Mouse (Mus musculus) brain, embryonic 18.5 days (tissue): ENCODE results near the gene Akr1c6.
"Not testable (repeated sequence)": the region's sequence is repeated elsewhere in the genome, so short reads cannot be mapped to it uniquely, and the experiment has no call there.

Experiments used
- DNase-seq: peaks from one replicate; pipeline ENCODE4 v3.0.0-alpha.2; 2012; ENCODE audit warnings: low read depth, low spot score

Gene Akr1c6

GRCm38 (mm10) chr13:4434006-4434405 is at the start of gene Akr1c6:
Akr1c6 (plus strand) TSS chr13:4434306.
- no peak for DNase-seq

GRCm38 (mm10) chr13:4384918-4385317 is 49.2 kb upstream of the Akr1c6 start:
- DNase-seq: no peak

GRCm38 (mm10) chr13:4385541-4385940 is 48.6 kb upstream of the Akr1c6 start:
- no peak for DNase-seq

GRCm38 (mm10) chr13:4388762-4389446 is 45.2 kb upstream of the Akr1c6 start:
- no peak for DNase-seq

GRCm38 (mm10) chr13:4400360-4400759 is 33.7 kb upstream of the Akr1c6 start:
- not testable (repeated sequence) for DNase-seq

GRCm38 (mm10) chr13:4400831-4401230 is 33.3 kb upstream of the Akr1c6 start:
- no peak for DNase-seq

GRCm38 (mm10) chr13:4402221-4402620 is 31.9 kb upstream of the Akr1c6 start:
- no peak for DNase-seq

- no peak for DNase-seq
Observed at GRCm38 (mm10) chr13:4404726-4405125, 29.4 kb upstream of the Akr1c6 start.

GRCm38 (mm10) chr13:4406771-4407170 is 27.3 kb upstream of the Akr1c6 start:
- DNase-seq: no peak

- no peak for DNase-seq
Observed at GRCm38 (mm10) chr13:4428558-4428957, 5.5 kb upstream of the Akr1c6 start.

GRCm38 (mm10) chr13:4429034-4429433 is 5.1 kb upstream of the Akr1c6 start:
- no peak for DNase-seq

GRCm38 (mm10) chr13:4431129-4431528 is 3.0 kb upstream of the Akr1c6 start:
- DNase-seq: no peak

- DNase-seq: no peak
Observed at GRCm38 (mm10) chr13:4465641-4466040, 31.5 kb downstream of the Akr1c6 start.

GRCm38 (mm10) chr13:4467896-4468295 is 33.8 kb downstream of the Akr1c6 start:
- DNase-seq: no peak
